Mouse (Mus musculus) fibroblast of lung, adult 2 months (primary cell): Measurements from ENCODE around the gene Lpcat1.

Experiments used
- DNase-seq: peaks from one replicate; pipeline ENCODE4 v3.0.0-alpha.2; 2011; ENCODE audit warnings: low read depth

The Lpcat1 gene

DNA sequence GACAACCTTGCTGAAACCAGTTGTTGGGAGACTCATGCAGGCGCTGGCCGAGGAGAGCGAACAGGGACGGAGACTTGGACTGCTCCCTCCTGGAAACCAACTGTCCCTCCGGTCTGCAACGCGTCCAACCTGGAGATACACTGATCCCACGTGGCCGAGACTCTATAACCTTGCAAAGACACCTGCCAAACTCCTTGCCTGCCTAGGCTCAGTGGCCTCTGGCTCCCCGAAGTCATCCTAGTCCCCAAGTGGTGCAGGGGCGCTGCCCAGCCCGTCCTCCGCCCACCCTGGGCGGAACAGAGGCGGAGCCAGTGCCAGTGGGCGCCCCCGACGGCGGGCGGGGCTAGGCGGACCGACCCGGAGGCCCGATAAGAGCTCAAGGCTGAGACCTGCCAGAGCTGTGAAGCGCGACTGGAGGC lies 69.4 kb downstream of the Lpcat1 start, which contains the start of gene Slc6a3:
Gene Slc6a3 (plus strand): TSS at position 345 of the 419 bp plus-strand sequence.
- no peak for DNase-seq

DNA sequence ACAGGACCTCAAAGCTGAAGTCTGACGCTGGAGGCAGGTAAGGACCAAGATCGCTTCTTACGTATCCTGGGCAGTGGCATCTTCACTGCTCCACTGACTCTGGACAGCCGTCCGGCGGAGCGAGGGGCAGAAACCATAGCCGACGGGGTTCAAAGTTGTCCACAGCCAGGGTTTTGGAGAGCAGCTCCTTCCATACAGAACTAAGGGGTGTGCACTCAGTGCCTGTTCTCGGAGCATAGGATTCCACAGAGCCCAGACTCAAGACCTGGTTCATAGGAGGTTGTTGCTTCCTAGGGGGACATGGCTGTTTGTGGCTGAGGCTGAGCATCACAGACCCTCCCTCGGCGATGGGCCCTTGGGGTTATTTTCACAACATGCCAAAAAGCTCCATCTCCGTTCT lies 69.8 kb downstream of the Lpcat1 start:
- DNase-seq: no peak

DNA sequence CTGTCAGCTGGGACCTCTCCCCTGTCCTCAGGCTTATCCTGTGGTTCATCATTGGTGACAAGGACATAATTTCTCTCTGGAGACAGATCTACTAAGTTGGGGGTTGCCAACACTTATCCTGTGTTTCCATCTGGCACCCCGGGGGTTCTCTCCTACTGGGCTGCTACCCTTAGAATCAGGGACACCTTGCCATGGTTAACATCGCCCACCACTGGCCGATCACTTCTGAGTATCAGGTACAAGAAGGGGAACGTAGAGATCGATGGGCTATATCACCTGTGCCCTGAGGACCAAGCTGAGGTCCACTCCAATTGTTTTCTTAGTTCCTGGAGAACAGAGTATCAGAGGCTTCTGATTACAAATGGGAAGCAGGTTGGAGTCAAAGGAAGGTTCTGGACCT lies 97.2 kb downstream of the Lpcat1 start:
- DNase-seq: no peak
